Mouse (Mus musculus) liver, embryonic 16.5 days (tissue): ENCODE measurements around the gene Armh1. TPM values are rescaled to one million over a fixed set of nuclear protein-coding genes. Genes with fewer than 3 reads are reported as not detected.
A peak's percentile ranks its signal among the peaks of the same experiment; 100 is the strongest.

Experiments used
- ATAC-seq: fragments of 200-750 bp; cut with Nextera tagmentation; 2 replicates; pipeline ENCODE4 v1.8.0; 2017; ENCODE audit warnings: low read depth, mild to moderate bottlenecking, moderate number of reproducible peaks, moderate library complexity
- H3K27ac ChIP-seq: fragments of 300-500 bp; sonication (generic); 2 replicates; pipeline ENCODE4 v1.5.1; 2014; ENCODE audit warnings: mild to moderate bottlenecking, low read length
- H3K27me3 ChIP-seq: fragments of 300-500 bp; sonication (generic); 2 replicates; pipeline ENCODE4 v1.6.1; 2014; ENCODE audit warnings: low read depth, low read length, mixed read lengths; ENCODE audit not compliant: control insufficient read depth, insufficient read depth
- H3K36me3 ChIP-seq: fragments of 300-500 bp; sonication (generic); 2 replicates; pipeline ENCODE4 v1.6.1; 2014; ENCODE audit warnings: mild to moderate bottlenecking; ENCODE audit not compliant: control insufficient read depth, insufficient read depth
- H3K4me1 ChIP-seq: fragments of 300-500 bp; sonication (generic); 2 replicates; pipeline ENCODE4 v1.6.1; 2014; ENCODE audit warnings: low read depth, low read length, mixed read lengths; ENCODE audit not compliant: control insufficient read depth
- H3K4me2 ChIP-seq: fragments of 300-500 bp; sonication (generic); 2 replicates; pipeline ENCODE4 v1.6.1; 2014; ENCODE audit warnings: low read depth, low read length, mixed read lengths
- H3K4me3 ChIP-seq: fragments of 300-500 bp; sonication (generic); 2 replicates; pipeline ENCODE4 v1.5.1; 2014; ENCODE audit warnings: low read depth, mild to moderate bottlenecking, low read length
- H3K9ac ChIP-seq: fragments of 300-500 bp; sonication (generic); 2 replicates; pipeline ENCODE4 v1.6.1; 2014; ENCODE audit warnings: low read depth, low read length
- H3K9me3 ChIP-seq: fragments of 300-500 bp; sonication (generic); replicated peaks from 2 replicates; pipeline ENCODE4 v1.6.1; 2016; ENCODE audit warnings: low read length; ENCODE audit not compliant: control insufficient read depth
- WGBS: fragments of 180-500 bp; shearing (Covaris S2); extraction: QIAGEN DNeasy Blood & Tissue Kit; methylation state at CpG from one replicate; pipeline ENCODE4 v1.1.7; 2014; ENCODE audit not compliant: insufficient replicate concordance; 5-methylcytosine and 5-hydroxymethylcytosine counted together
- polyA plus RNA-seq: library from polyadenylated mRNA; unstranded; fragments of >200 nt; fragmentation: Nextera tagmentation; extraction: Ambion mirVana; gene quantifications from 2 replicates; pipeline ENCODE4 v1.2.1, GENCODE M21; 2015

Gene Armh1
- polyA plus RNA-seq, 1 experiment from 2014 or later, result 0.09 TPM

DNA sequence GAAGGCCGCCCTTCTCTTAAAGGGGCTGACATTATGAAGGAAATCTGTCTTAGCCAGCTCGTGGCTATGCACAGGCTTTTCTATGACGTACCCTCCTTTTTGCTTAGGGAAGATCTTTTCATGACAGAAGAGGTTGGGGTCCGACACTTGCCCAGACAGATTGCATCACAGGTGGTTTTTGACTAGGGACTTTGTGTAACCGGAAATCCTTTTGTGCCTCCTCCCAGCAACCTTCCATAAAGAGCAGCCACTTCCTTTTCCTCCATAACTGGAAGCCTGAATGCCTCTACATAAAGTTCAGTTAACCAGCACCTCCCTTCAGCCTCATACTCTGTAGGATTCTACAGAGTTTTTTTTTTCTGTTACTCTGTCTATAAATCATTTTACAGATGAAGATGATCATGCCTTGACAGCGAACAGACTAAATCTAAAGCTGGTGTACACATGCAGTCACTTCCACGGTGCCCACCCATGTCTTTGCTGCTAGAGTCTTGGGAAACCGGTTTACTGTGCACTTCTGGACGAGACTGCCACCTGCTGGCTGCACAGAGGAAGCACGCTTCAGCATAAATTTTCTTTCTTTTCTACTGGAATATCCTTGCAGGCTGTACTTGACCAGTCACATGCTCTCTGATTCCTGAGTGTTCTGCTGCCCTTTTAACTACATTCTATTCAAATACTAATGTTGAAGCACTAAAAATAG is 33.3 kb downstream of the Armh1 start:
- Histone ChIP-seq H3K27ac (no peak overlapping the region), H3K36me3 (no peaks in the 10 kb centered on the region), H3K4me3 (no peak overlapping the region), H3K27me3 (no peaks in the 10 kb centered on the region), H3K4me2 (0 out of 2 replicates have a peak overlapping the region, but pooled peaks have one; percentile 17), H3K4me1 (peaks cover 4% of the 10 kb centered on the region), H3K9ac (no peak overlapping the region), H3K9me3 (no peaks in the 10 kb centered on the region)
- 0 out of 2 replicates have a peak, but pooled peaks have one; percentile 19 for ATAC-seq
- 17% methylated on average over 10 of the region's 10 CpGs for WGBS

DNA sequence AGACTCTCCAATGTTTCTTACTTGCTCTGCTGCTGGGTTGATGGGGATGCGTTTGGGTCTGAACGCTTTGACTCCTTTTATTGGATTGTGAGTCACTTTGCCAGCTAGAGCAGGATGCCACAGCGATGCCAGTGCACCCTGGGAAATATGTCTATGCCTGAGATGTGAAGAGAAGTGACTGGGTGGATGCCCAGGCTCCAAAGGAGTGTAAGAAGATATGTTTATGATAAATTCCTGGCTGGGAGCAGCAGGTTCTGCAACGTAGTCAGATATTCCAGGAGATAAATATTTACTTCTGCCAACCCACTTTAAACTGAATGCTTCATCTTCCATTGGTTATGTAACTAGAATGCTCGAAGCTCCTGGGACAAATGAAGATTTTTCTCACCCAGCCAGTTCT is 34.9 kb downstream of the Armh1 start:
- Histone ChIP-seq H3K4me2 (no peak overlapping the region), H3K27ac (no peak overlapping the region), H3K27me3 (no peaks in the 10 kb centered on the region), H3K4me3 (no peak overlapping the region), H3K9ac (no peak overlapping the region), H3K4me1 (peaks cover 4% of the 10 kb centered on the region), H3K9me3 (no peaks in the 10 kb centered on the region), H3K36me3 (no peaks in the 10 kb centered on the region)
- WGBS, result 65% methylated on average over 5 of the region's 5 CpGs
- no peak for ATAC-seq

DNA sequence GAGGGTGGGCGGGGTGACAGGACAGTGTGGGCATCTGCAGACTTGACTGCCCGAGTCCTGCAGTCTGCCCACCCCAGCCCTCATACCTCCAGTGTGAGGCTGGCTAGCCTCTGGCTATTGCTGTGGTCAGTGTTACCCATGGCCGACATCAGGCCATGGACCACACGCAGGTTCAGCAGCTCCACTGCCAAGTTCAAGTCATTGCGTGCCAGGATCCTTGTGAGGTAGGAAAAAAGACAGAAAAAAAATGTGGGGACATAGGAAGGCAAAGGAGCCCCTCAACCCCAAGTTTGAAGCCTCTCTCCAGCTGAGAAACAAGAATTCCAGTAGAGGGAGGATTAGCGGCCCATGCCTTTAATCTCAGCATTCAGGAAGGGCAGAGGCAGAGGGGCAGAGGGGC is 37.7 kb downstream of the Armh1 start:
- H3K4me3 ChIP-seq, result no peak overlapping the region
- H3K27me3 ChIP-seq, result no peaks in the 10 kb centered on the region
- H3K27ac ChIP-seq, result no peak overlapping the region
- peaks cover 4% of the 10 kb centered on the region for H3K4me1 ChIP-seq
- no peak overlapping the region for H3K4me2 ChIP-seq
- no peak overlapping the region for H3K9ac ChIP-seq
- H3K36me3 ChIP-seq, result no peaks in the 10 kb centered on the region
- no peak for ATAC-seq
- WGBS, result 72% methylated on average over 6 of the region's 6 CpGs
- no peaks in the 10 kb centered on the region for H3K9me3 ChIP-seq

DNA sequence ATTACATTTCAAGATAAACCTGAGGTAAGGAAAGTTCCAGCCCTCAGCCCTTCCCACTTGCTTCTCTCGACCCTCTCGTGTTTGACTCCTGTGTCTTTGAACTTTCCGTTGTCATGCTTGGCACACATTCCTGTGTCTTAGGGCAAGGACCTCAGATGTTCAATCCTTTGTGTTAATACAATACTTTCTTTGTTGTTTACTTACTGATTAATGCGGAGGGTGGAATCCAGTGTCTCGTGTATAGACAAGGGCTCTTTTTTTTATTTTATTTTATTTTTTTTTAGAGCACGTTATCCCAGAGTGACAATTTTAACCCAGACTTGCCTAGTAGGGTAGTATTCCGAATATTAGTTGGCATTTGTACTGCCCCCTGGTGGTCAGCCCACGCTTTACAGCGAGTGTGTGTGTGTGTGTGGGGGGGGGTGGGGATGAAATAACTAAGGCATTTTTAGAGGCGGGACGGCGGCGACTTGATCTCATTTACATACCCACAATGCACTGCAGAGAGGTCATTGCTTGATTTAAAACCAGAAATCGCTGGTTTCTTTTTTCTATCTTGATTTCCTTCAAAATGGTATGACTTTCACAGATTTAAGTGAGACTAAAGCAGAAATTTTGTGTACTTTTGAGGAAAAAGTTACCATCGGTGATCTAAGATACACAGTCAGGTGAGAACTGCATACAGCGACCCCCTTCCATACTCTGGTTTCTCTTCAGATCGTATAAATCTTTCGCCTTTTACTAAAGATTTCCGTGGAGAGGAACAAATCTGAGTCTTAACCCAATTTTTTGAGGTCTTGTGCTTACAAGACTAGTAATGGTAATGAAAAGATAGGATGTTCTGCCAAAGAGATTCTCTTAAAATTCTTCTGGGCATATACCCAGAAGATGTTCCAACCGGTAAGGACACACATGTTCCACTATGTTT is 41.5 kb downstream of the Armh1 start:
- H3K9me3 ChIP-seq, result no peaks in the 10 kb centered on the region
- 0 out of 2 replicates have a peak overlapping the region, but pooled peaks have one; percentile 8 for H3K4me2 ChIP-seq
- WGBS, result 4% methylated on average over 20 of the region's 20 CpGs
- H3K36me3 ChIP-seq, result no peaks in the 10 kb centered on the region
- H3K27me3 ChIP-seq, result no peaks in the 10 kb centered on the region
- no peak overlapping the region for H3K4me3 ChIP-seq
- H3K4me1 ChIP-seq, result no peaks in the 10 kb centered on the region
- no peak overlapping the region for H3K27ac ChIP-seq
- peak; percentile 60 for ATAC-seq
- no peak overlapping the region for H3K9ac ChIP-seq

DNA sequence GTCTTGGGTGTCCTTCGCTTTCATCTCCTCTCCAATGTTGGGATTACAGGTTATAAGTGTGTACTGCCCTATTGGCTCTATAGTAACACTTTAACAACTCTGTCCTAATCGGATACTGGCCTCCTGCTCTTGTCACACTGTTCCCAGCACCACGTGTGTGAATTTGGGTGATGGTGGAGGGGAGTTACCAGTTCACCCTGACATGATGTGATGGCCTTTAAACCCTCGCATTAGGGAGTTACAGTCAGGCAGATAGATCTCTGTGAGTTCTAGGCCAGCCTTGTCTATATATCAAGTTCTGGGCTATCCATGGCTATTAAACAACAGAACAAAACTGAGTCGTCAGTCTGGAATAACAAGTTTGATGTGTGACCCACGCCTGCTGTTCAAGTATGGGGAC is 42.3 kb downstream of the Armh1 start:
- H3K9me3 ChIP-seq, result no peaks in the 10 kb centered on the region
- no peaks in the 10 kb centered on the region for H3K36me3 ChIP-seq
- no peak overlapping the region for H3K27ac ChIP-seq
- WGBS, result 69% methylated on average over 6 of the region's 6 CpGs
- H3K4me3 ChIP-seq, result no peak overlapping the region
- ATAC-seq, result no peak
- no peaks in the 10 kb centered on the region for H3K4me1 ChIP-seq
- H3K4me2 ChIP-seq, result no peak overlapping the region
- no peak overlapping the region for H3K9ac ChIP-seq
- no peaks in the 10 kb centered on the region for H3K27me3 ChIP-seq

DNA sequence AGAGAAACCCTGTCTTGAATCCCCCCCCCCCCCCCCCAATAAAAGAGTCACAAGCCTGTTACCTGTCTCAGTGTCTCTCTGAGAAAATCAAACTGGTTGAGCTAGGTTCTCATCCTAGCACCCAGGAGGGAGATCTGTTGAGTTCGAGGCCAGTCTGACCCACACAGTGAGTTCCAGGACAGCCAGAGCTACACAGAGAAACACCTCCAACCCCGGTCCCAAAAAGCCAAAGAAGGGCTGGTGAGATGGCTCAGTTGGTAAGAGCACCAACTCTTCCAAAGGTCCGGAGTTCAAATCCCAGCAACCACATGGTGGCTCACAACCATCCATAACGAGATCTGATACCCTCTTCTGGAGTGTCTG is 49.0 kb downstream of the Armh1 start:
- H3K4me3 ChIP-seq, result no peak overlapping the region
- no peaks in the 10 kb centered on the region for H3K36me3 ChIP-seq
- ATAC-seq, result no peak
- 37% methylated on average over 4 of the region's 4 CpGs for WGBS
- H3K27ac ChIP-seq, result no peak overlapping the region
- peaks cover 3% of the 10 kb centered on the region; the same call in 1 of the 2 replicates for H3K4me1 ChIP-seq
- no peaks in the 10 kb centered on the region for H3K27me3 ChIP-seq
- H3K4me2 ChIP-seq, result no peak overlapping the region
- no peak overlapping the region for H3K9ac ChIP-seq
- no peaks in the 10 kb centered on the region for H3K9me3 ChIP-seq

DNA sequence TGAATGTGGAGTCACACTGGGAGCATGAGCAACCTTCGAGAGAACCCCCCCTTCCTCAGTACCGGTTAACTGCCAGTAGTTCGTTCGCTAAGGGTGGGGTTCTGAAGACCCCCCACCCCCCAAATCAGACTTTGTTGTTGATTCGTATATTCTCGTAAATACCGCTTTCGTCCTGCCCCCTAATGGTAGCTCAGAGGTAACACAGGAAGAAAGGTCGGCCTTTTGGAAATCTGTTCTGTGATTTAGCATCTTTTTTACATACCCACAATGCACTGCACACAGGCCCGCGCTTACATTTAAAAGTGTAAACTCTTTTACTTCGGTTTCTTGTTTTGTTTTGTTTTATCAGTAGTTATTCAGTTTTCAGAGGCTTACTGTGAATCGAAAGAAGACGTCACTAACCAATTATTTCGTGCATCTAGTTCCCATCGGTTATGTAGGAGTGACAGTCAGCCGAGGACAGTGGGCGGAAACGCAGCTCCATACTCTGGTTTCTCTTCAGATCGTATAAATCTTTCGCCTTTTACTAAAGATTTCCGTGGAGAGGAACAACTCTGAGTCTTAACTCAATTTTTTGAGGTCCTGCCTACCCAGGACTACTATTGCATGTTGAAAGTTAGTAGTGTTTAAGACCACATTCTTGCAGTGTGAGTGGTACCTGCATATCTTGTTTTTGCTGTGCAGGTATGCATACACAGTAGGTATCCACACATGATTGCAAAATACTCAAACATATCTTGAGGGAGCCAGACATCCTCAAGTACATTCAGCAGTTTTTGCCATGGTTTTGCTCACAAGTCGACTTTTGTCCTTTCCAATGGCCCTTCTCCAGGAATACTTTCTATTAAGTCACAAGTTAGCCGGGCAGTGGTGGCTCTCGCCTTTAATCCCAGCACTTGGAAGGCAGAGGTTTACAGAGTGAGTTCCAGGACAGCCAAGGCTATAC is 49.6 kb downstream of the Armh1 start:
- WGBS, result under 1% methylated on average over 25 of the region's 25 CpGs
- ATAC-seq, result peak; percentile 87
- no peak overlapping the region for H3K27ac ChIP-seq
- 0 out of 2 replicates have a peak overlapping the region, but pooled peaks have one; percentile 37 for H3K9ac ChIP-seq
- no peaks in the 10 kb centered on the region for H3K27me3 ChIP-seq
- H3K9me3 ChIP-seq, result no peaks in the 10 kb centered on the region
- no peaks in the 10 kb centered on the region for H3K36me3 ChIP-seq
- H3K4me1 ChIP-seq, result peaks cover 3% of the 10 kb centered on the region; the same call in 1 of the 2 replicates
- peak overlapping the region; percentile 25 for H3K4me3 ChIP-seq
- peak overlapping the region; percentile 55 for H3K4me2 ChIP-seq

DNA sequence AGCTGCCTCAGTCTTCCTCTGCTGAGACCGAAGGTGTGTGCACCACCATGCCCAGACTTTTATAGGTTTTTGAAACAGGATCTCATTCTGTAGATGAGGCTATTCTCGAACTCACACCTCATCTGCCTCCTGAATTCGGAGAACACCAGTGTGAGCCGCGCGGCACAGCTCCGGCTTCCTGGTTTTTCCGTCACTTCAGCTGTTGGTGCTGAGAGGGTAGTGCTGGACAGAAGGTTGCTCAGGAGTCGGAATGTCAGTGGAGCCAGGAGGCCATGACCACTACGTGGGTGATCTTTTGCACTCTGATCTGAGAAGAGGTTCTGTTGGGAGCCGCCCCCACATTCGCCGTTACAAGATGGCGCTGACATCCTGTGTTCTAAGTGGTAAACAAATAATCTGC is 60.1 kb downstream of the Armh1 start:
- 84% methylated on average over 14 of the region's 14 CpGs for WGBS
- H3K36me3 ChIP-seq, result no peaks in the 10 kb centered on the region

More for the DNA sequence above, 60.1 kb downstream of the Armh1 start:
- Histone ChIP-seq H3K27ac (no peak overlapping the region), H3K9ac (no peak overlapping the region), H3K27me3 (no peaks in the 10 kb centered on the region), H3K9me3 (no peaks in the 10 kb centered on the region), H3K4me2 (no peak overlapping the region), H3K4me3 (no peak overlapping the region), H3K4me1 (peaks cover 5% of the 10 kb centered on the region)
- ATAC-seq, result no peak
